Mouse (Mus musculus): ENCODE data around the gene Tmem92.
"Not testable (repeated sequence)": the region's sequence is repeated elsewhere in the genome, so short reads cannot be mapped to it uniquely, and the experiment has no call there.

Gene Tmem92

GRCm38 (mm10) chr11:94782603-94783002 is at the start of gene Tmem92:
Tmem92 (minus strand) TSS chr11:94782703.
- no peak for DNase-seq (ENCODE audit: inconsistent age in 2 of 2, low spot score in 1 of 2)

- DNase-seq (ENCODE audit: inconsistent age in 2 of 2, low spot score in 1 of 2), result no peak
Measured at GRCm38 (mm10) chr11:94828966-94829365, 46.5 kb upstream of the Tmem92 start.

- DNase-seq (ENCODE audit: inconsistent age in 2 of 2, low spot score in 1 of 2), result peak; percentile 32 to 67
Measured at GRCm38 (mm10) chr11:94819427-94819826, 36.9 kb upstream of the Tmem92 start.

- peak in 1 of 2 experiments; percentile 47 for DNase-seq (ENCODE audit: inconsistent age in 2 of 2, low spot score in 1 of 2)
Measured at GRCm38 (mm10) chr11:94818946-94819345, 36.4 kb upstream of the Tmem92 start.

GRCm38 (mm10) chr11:94811537-94811936 is 29.0 kb upstream of the Tmem92 start:
- not testable (repeated sequence) for DNase-seq (ENCODE audit: inconsistent age in 2 of 2, low spot score in 1 of 2)

GRCm38 (mm10) chr11:94791700-94792099 is 9.2 kb upstream of the Tmem92 start:
- no peak for DNase-seq (ENCODE audit: inconsistent age in 2 of 2, low spot score in 1 of 2)

- peak; percentile 61 to 86 for DNase-seq (ENCODE audit: inconsistent age in 2 of 2, low spot score in 1 of 2)
Measured at GRCm38 (mm10) chr11:94785247-94785646, 2.7 kb upstream of the Tmem92 start.

- DNase-seq (ENCODE audit: inconsistent age in 2 of 2, low spot score in 1 of 2), result no peak
Measured at GRCm38 (mm10) chr11:94774887-94775497, 7.5 kb downstream of the Tmem92 start.

GRCm38 (mm10) chr11:94773851-94774250 is 8.7 kb downstream of the Tmem92 start:
- peak in 1 of 2 experiments; percentile 47 for DNase-seq (ENCODE audit: inconsistent age in 2 of 2, low spot score in 1 of 2)

- no peak for DNase-seq (ENCODE audit: inconsistent age in 2 of 2, low spot score in 1 of 2)
Measured at GRCm38 (mm10) chr11:94772363-94773055, 10.0 kb downstream of the Tmem92 start.

GRCm38 (mm10) chr11:94767241-94767640 is 15.3 kb downstream of the Tmem92 start:
- peak; percentile 48 to 80 for DNase-seq (ENCODE audit: inconsistent age in 2 of 2, low spot score in 1 of 2)

- peak in 1 of 2 experiments; percentile 18 for DNase-seq (ENCODE audit: inconsistent age in 2 of 2, low spot score in 1 of 2)
Measured at GRCm38 (mm10) chr11:94762775-94763174, 19.7 kb downstream of the Tmem92 start.

- DNase-seq (ENCODE audit: inconsistent age in 2 of 2, low spot score in 1 of 2), result peak; percentile 61 to 79
Measured at GRCm38 (mm10) chr11:94762281-94762680, 20.2 kb downstream of the Tmem92 start.

GRCm38 (mm10) chr11:94760799-94761198 is 21.7 kb downstream of the Tmem92 start:
- peak in 1 of 2 experiments; percentile 24 for DNase-seq (ENCODE audit: inconsistent age in 2 of 2, low spot score in 1 of 2)

- peak; percentile 44 to 59 for DNase-seq (ENCODE audit: inconsistent age in 2 of 2, low spot score in 1 of 2)
Measured at GRCm38 (mm10) chr11:94760364-94760763, 22.1 kb downstream of the Tmem92 start.

- peak; percentile 74 to 82 for DNase-seq (ENCODE audit: inconsistent age in 2 of 2, low spot score in 1 of 2)
Measured at GRCm38 (mm10) chr11:94759916-94760315, 22.6 kb downstream of the Tmem92 start.

- no peak for DNase-seq (ENCODE audit: inconsistent age in 2 of 2, low spot score in 1 of 2)
Measured at GRCm38 (mm10) chr11:94752946-94753713, 29.4 kb downstream of the Tmem92 start.

GRCm38 (mm10) chr11:94741732-94742272 is 40.7 kb downstream of the Tmem92 start, which contains the start of gene Cdc34b:
Cdc34b (plus strand) TSS chr11:94741782.
- DNase-seq (ENCODE audit: inconsistent age in 2 of 2, low spot score in 1 of 2), result no peak

- DNase-seq (ENCODE audit: inconsistent age in 2 of 2, low spot score in 1 of 2), result no peak
Measured at GRCm38 (mm10) chr11:94735746-94736145, 46.8 kb downstream of the Tmem92 start.

- peak; percentile 57 to 85 for DNase-seq (ENCODE audit: inconsistent age in 2 of 2, low spot score in 1 of 2)
Measured at GRCm38 (mm10) chr11:94732773-94733172, 49.7 kb downstream of the Tmem92 start.

- peak in 1 of 2 experiments; percentile 27 for DNase-seq (ENCODE audit: inconsistent age in 2 of 2, low spot score in 1 of 2)
Measured at GRCm38 (mm10) chr11:94731229-94731628, 51.3 kb downstream of the Tmem92 start.
